Mouse (Mus musculus): Measurements from ENCODE around the gene Rin2. TPM values are rescaled to one million over a fixed set of nuclear protein-coding genes. Genes with fewer than 3 reads are reported as not detected.
A peak's percentile ranks its signal among the peaks of the same experiment; 100 is the strongest.

The Rin2 gene
- polyA plus RNA-seq, 1 experiment from 2014 or later, result 32.5 TPM

- no peaks in the 10 kb centered on the region for H3K9me3 ChIP-seq (ENCODE audit: low read length)
- peak overlapping the region; percentile 61 for H3K9ac ChIP-seq (replicated peaks; ENCODE audit: low read length)
- peaks cover 39% of the 10 kb centered on the region for H3K4me1 ChIP-seq (ENCODE audit: insufficient read depth, low read length)
- no peaks in the 10 kb centered on the region for H3K27me3 ChIP-seq (ENCODE audit: insufficient read depth, low read length)
- H3K36me3 ChIP-seq (ENCODE audit: insufficient read depth, low read length), result peaks cover 7% of the 10 kb centered on the region
- no peak for ATAC-seq (ENCODE audit: low FRiP score, low TSS enrichment)
- H3K4me3 ChIP-seq (ENCODE audit: low read length), result peak overlapping the region; percentile 39
- WGBS, result 64% methylated on average over 8 of the region's 8 CpGs
- peak overlapping the region; percentile 95 for H3K27ac ChIP-seq (ENCODE audit: low read length)
- peak overlapping the region; percentile 55 for H3K4me2 ChIP-seq (replicated peaks; ENCODE audit: low read depth, low read length)
Measured at GRCm38 (mm10) chr2:145861193-145862123, 186.4 kb downstream of the Rin2 start.

GRCm38 (mm10) chr2:145862206-145862817 is 187.3 kb downstream of the Rin2 start:
- peaks cover 39% of the 10 kb centered on the region for H3K4me1 ChIP-seq (ENCODE audit: insufficient read depth, low read length)

GRCm38 (mm10) chr2:145865344-145865743 is 190.3 kb downstream of the Rin2 start:
- no peaks in the 10 kb centered on the region for H3K9me3 ChIP-seq (ENCODE audit: low read length)
- no peaks in the 10 kb centered on the region for H3K27me3 ChIP-seq (ENCODE audit: insufficient read depth, low read length)
- H3K4me3 ChIP-seq (ENCODE audit: low read length), result no peak overlapping the region
- WGBS, result 83% methylated on average over 3 of the region's 3 CpGs
- peaks cover 28% of the 10 kb centered on the region for H3K36me3 ChIP-seq (ENCODE audit: insufficient read depth, low read length)
- ATAC-seq (ENCODE audit: low FRiP score, low TSS enrichment), result no peak
- H3K4me1 ChIP-seq (ENCODE audit: insufficient read depth, low read length), result peaks cover 24% of the 10 kb centered on the region
- no peak overlapping the region for H3K9ac ChIP-seq (replicated peaks; ENCODE audit: low read length)
- no peak overlapping the region for H3K4me2 ChIP-seq (replicated peaks; ENCODE audit: low read depth, low read length)
- H3K27ac ChIP-seq (ENCODE audit: low read length), result no peak overlapping the region

More at GRCm38 (mm10) chr2:145862206-145862817, 187.3 kb downstream of the Rin2 start:
- H3K9ac ChIP-seq (replicated peaks; ENCODE audit: low read length), result peak overlapping the region; percentile 42; the same call in 1 of the 2 replicates
- no peaks in the 10 kb centered on the region for H3K27me3 ChIP-seq (ENCODE audit: insufficient read depth, low read length)
- H3K27ac ChIP-seq (ENCODE audit: low read length), result peak overlapping the region; percentile 95
- H3K36me3 ChIP-seq (ENCODE audit: insufficient read depth, low read length), result peaks cover 15% of the 10 kb centered on the region
- H3K4me2 ChIP-seq (replicated peaks; ENCODE audit: low read depth, low read length), result peak overlapping the region; percentile 55
- ATAC-seq (ENCODE audit: low FRiP score, low TSS enrichment), result no peak
- no peaks in the 10 kb centered on the region for H3K9me3 ChIP-seq (ENCODE audit: low read length)
- WGBS, result 54% methylated on average over 10 of the region's 10 CpGs
- H3K4me3 ChIP-seq (ENCODE audit: low read length), result peak overlapping the region; percentile 19

GRCm38 (mm10) chr2:145866238-145866637 is 191.2 kb downstream of the Rin2 start:
- Histone ChIP-seq H3K27me3 (ENCODE audit: insufficient read depth, low read length) (no peaks in the 10 kb centered on the region), H3K4me1 (ENCODE audit: insufficient read depth, low read length) (peaks cover 15% of the 10 kb centered on the region), H3K9me3 (ENCODE audit: low read length) (no peaks in the 10 kb centered on the region), H3K4me3 (ENCODE audit: low read length) (no peak overlapping the region), H3K27ac (ENCODE audit: low read length) (no peak overlapping the region), H3K4me2 (replicated peaks; ENCODE audit: low read depth, low read length) (no peak overlapping the region), H3K36me3 (ENCODE audit: insufficient read depth, low read length) (peaks cover 28% of the 10 kb centered on the region), H3K9ac (replicated peaks; ENCODE audit: low read length) (no peak overlapping the region)
- 97% methylated on average over 3 of the region's 3 CpGs for WGBS
- no peak for ATAC-seq (ENCODE audit: low FRiP score, low TSS enrichment)

GRCm38 (mm10) chr2:145866695-145867449 is 191.9 kb downstream of the Rin2 start:
- no peaks in the 10 kb centered on the region for H3K9me3 ChIP-seq (ENCODE audit: low read length)
- ATAC-seq (ENCODE audit: low FRiP score, low TSS enrichment), result no peak
- no peak overlapping the region for H3K4me3 ChIP-seq (ENCODE audit: low read length)
- H3K4me1 ChIP-seq (ENCODE audit: insufficient read depth, low read length), result peaks cover 13% of the 10 kb centered on the region
- no peaks in the 10 kb centered on the region for H3K27me3 ChIP-seq (ENCODE audit: insufficient read depth, low read length)
- no peak overlapping the region for H3K27ac ChIP-seq (ENCODE audit: low read length)
- H3K9ac ChIP-seq (replicated peaks; ENCODE audit: low read length), result no peak overlapping the region
- H3K36me3 ChIP-seq (ENCODE audit: insufficient read depth, low read length), result peaks cover 28% of the 10 kb centered on the region
- no peak overlapping the region for H3K4me2 ChIP-seq (replicated peaks; ENCODE audit: low read depth, low read length)
- 96% methylated on average over 11 of the region's 11 CpGs for WGBS

GRCm38 (mm10) chr2:145871308-145871707 is 196.3 kb downstream of the Rin2 start:
- H3K4me2 ChIP-seq (replicated peaks; ENCODE audit: low read depth, low read length), result no peak overlapping the region
- no peak for ATAC-seq (ENCODE audit: low FRiP score, low TSS enrichment)
- H3K4me1 ChIP-seq (ENCODE audit: insufficient read depth, low read length), result no peaks in the 10 kb centered on the region
- no peak overlapping the region for H3K4me3 ChIP-seq (ENCODE audit: low read length)
- H3K27me3 ChIP-seq (ENCODE audit: insufficient read depth, low read length), result no peaks in the 10 kb centered on the region
- 80% methylated on average over 4 of the region's 4 CpGs for WGBS
- no peaks in the 10 kb centered on the region for H3K9me3 ChIP-seq (ENCODE audit: low read length)
- peaks cover 25% of the 10 kb centered on the region for H3K36me3 ChIP-seq (ENCODE audit: insufficient read depth, low read length)
- no peak overlapping the region for H3K27ac ChIP-seq (ENCODE audit: low read length)
- H3K9ac ChIP-seq (replicated peaks; ENCODE audit: low read length), result no peak overlapping the region

GRCm38 (mm10) chr2:145872099-145872498 is 197.1 kb downstream of the Rin2 start:
- peaks cover 24% of the 10 kb centered on the region for H3K36me3 ChIP-seq (ENCODE audit: insufficient read depth, low read length)
- whole genome bisulfite sequencing, result 88% methylated on average over 1 of the region's 1 CpGs
- H3K4me1 ChIP-seq (ENCODE audit: insufficient read depth, low read length), result no peaks in the 10 kb centered on the region

GRCm38 (mm10) chr2:145873953-145874352 is 198.9 kb downstream of the Rin2 start:
- Histone ChIP-seq H3K4me2 (replicated peaks; ENCODE audit: low read depth, low read length) (no peak overlapping the region), H3K4me1 (ENCODE audit: insufficient read depth, low read length) (no peaks in the 10 kb centered on the region), H3K9me3 (ENCODE audit: low read length) (no peaks in the 10 kb centered on the region), H3K4me3 (ENCODE audit: low read length) (no peak overlapping the region), H3K36me3 (ENCODE audit: insufficient read depth, low read length) (peaks cover 32% of the 10 kb centered on the region), H3K27ac (ENCODE audit: low read length) (no peak overlapping the region), H3K27me3 (ENCODE audit: insufficient read depth, low read length) (no peaks in the 10 kb centered on the region), H3K9ac (replicated peaks; ENCODE audit: low read length) (no peak overlapping the region)
- 85% methylated on average over 1 of the region's 1 CpGs for WGBS
- no peak for ATAC-seq (ENCODE audit: low FRiP score, low TSS enrichment)

More at GRCm38 (mm10) chr2:145872099-145872498, 197.1 kb downstream of the Rin2 start:
- Histone ChIP-seq H3K9me3 (ENCODE audit: low read length) (no peaks in the 10 kb centered on the region), H3K9ac (replicated peaks; ENCODE audit: low read length) (no peak overlapping the region), H3K27me3 (ENCODE audit: insufficient read depth, low read length) (no peaks in the 10 kb centered on the region), H3K4me2 (replicated peaks; ENCODE audit: low read depth, low read length) (no peak overlapping the region), H3K27ac (ENCODE audit: low read length) (no peak overlapping the region), H3K4me3 (ENCODE audit: low read length) (no peak overlapping the region)
- ATAC-seq (ENCODE audit: low FRiP score, low TSS enrichment), result no peak

GRCm38 (mm10) chr2:145874879-145875482 is 200.0 kb downstream of the Rin2 start:
- ATAC-seq (ENCODE audit: low FRiP score, low TSS enrichment), result no peak
- Histone ChIP-seq H3K4me2 (replicated peaks; ENCODE audit: low read depth, low read length) (no peak overlapping the region), H3K9me3 (ENCODE audit: low read length) (no peaks in the 10 kb centered on the region), H3K4me1 (ENCODE audit: insufficient read depth, low read length) (no peaks in the 10 kb centered on the region), H3K9ac (replicated peaks; ENCODE audit: low read length) (no peak overlapping the region), H3K36me3 (ENCODE audit: insufficient read depth, low read length) (peaks cover 35% of the 10 kb centered on the region), H3K27ac (ENCODE audit: low read length) (no peak overlapping the region), H3K27me3 (ENCODE audit: insufficient read depth, low read length) (no peaks in the 10 kb centered on the region), H3K4me3 (ENCODE audit: low read length) (no peak overlapping the region)
- 66% methylated on average over 3 of the region's 3 CpGs for WGBS
